Mouse (Mus musculus): ENCODE measurements around the gene Stat2. TPM values are rescaled to one million over a fixed set of nuclear protein-coding genes. Genes with fewer than 3 reads are reported as not detected.
A peak's percentile ranks its signal among the peaks of the same experiment; 100 is the strongest.

Stat2 gene
- polyA plus RNA-seq, 1 experiment from 2014 or later: 12.1 TPM

DNA sequence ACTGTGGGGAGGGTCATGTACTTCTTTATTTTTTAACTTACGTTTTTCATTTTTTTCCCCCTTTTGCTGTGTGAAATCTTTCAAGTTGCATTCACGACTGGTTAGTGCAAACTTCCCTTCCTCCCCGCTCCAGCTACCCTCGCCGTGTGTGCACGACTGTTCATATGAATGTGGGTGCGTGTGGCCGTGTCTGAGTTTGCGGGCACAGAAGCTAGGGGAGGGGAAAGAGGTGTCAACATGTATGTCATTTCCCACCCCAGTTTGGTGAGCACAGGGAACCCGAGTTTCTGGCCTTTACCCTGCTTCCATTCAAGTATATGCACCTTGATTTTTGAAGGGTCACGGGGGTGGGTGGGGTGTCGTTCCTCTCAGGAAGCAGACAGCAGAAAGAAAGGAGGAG lies 39.8 kb upstream of the Stat2 start:
- H3K36me3 ChIP-seq (replicated peaks; ENCODE audit: insufficient read depth, low read length): no peaks in the 10 kb centered on the region
- WGBS (ENCODE audit: insufficient replicate concordance): 51% methylated on average over 12 of the region's 12 CpGs
- H3K4me3 ChIP-seq (ENCODE audit: low read depth, low read length): peak overlapping the region; percentile 70; the same call in 1 of the 2 replicates
- no peak for TF ChIP-seq EP300 (IDR thresholded peaks at IDR 0.05; ENCODE audit: low read depth)
- TF ChIP-seq CTCF (IDR thresholded peaks at IDR 0.05; ENCODE audit: low read depth): no peak
- peak overlapping the region; percentile 93 for H3K27ac ChIP-seq (ENCODE audit: low read depth)
- peak overlapping the region; percentile 83; the same call in 1 of the 2 replicates for H3K9ac ChIP-seq (replicated peaks)
- DNase-seq: no peak
- no peaks in the 10 kb centered on the region for H3K27me3 ChIP-seq (ENCODE audit: insufficient read depth, low read length)
- peaks cover 12% of the 10 kb centered on the region for H3K4me1 ChIP-seq (ENCODE audit: insufficient read depth)
- no peak for ATAC-seq
- no peaks in the 10 kb centered on the region for H3K9me3 ChIP-seq (ENCODE audit: low read length)
- H3K4me2 ChIP-seq (ENCODE audit: low read depth, low read length): peak overlapping the region; percentile 84

- H3K4me1 ChIP-seq (ENCODE audit: insufficient read depth): peaks cover 12% of the 10 kb centered on the region
- DNase-seq (no peak), ATAC-seq (no peak)
- peak overlapping the region; percentile 70 for H3K4me3 ChIP-seq (ENCODE audit: low read depth, low read length)
- H3K27me3 ChIP-seq (ENCODE audit: insufficient read depth, low read length): no peaks in the 10 kb centered on the region
- no peaks in the 10 kb centered on the region for H3K36me3 ChIP-seq (replicated peaks; ENCODE audit: insufficient read depth, low read length)
- H3K27ac ChIP-seq (ENCODE audit: low read depth): peak overlapping the region; percentile 93
- WGBS (ENCODE audit: insufficient replicate concordance): 5% methylated on average over 5 of the region's 5 CpGs
- no peak for TF ChIP-seq EP300 (IDR thresholded peaks at IDR 0.05; ENCODE audit: low read depth)
- TF ChIP-seq CTCF (IDR thresholded peaks at IDR 0.05; ENCODE audit: low read depth): no peak
- no peaks in the 10 kb centered on the region for H3K9me3 ChIP-seq (ENCODE audit: low read length)
- peak overlapping the region; percentile 84 for H3K4me2 ChIP-seq (ENCODE audit: low read depth, low read length)
- peak overlapping the region; percentile 83 for H3K9ac ChIP-seq (replicated peaks)
These were observed 39.2 kb upstream of the Stat2 start for GRCm38 (mm10) chr10:128231146-128231545.

- H3K27me3 ChIP-seq (ENCODE audit: insufficient read depth, low read length): no peaks in the 10 kb centered on the region
- peak within 1 kb of the TSS; percentile 84 for H3K4me2 ChIP-seq (ENCODE audit: low read depth, low read length)
- H3K4me3 ChIP-seq (ENCODE audit: low read depth, low read length): peak within 1 kb of the TSS; percentile 70
- H3K36me3 ChIP-seq (replicated peaks; ENCODE audit: insufficient read depth, low read length): no peaks in the 10 kb centered on the region
- WGBS (ENCODE audit: insufficient replicate concordance): under 1% methylated on average over 51 of the region's 58 CpGs
- no peaks in the 10 kb centered on the region for H3K9me3 ChIP-seq (ENCODE audit: low read length)
- DNase-seq (peak; percentile 92), ATAC-seq (peak; percentile 95)
- peak within 1 kb of the TSS; percentile 83 for H3K9ac ChIP-seq (replicated peaks)
- H3K27ac ChIP-seq (ENCODE audit: low read depth): peak within 1 kb of the TSS; percentile 93
- H3K4me1 ChIP-seq (ENCODE audit: insufficient read depth): peaks cover 12% of the 10 kb centered on the region
- TF ChIP-seq CTCF (IDR thresholded peaks at IDR 0.05; ENCODE audit: low read depth): no peak
- TF ChIP-seq EP300 (IDR thresholded peaks at IDR 0.05; ENCODE audit: low read depth): no peak; the same call in none of the 2 replicates
These were observed 38.5 kb upstream of the Stat2 start, which contains the start of gene Timeless for GRCm38 (mm10) chr10:128231697-128232419. Gene Timeless, plus strand, starts transcription at chr10:128232065.

- Histone ChIP-seq H3K4me2 (ENCODE audit: low read depth, low read length) (peak overlapping the region; percentile 84), H3K36me3 (replicated peaks; ENCODE audit: insufficient read depth, low read length) (no peaks in the 10 kb centered on the region), H3K27ac (ENCODE audit: low read depth) (peak overlapping the region; percentile 93), H3K9ac (replicated peaks) (peak overlapping the region; percentile 83), H3K4me3 (ENCODE audit: low read depth, low read length) (peak overlapping the region; percentile 70), H3K27me3 (ENCODE audit: insufficient read depth, low read length) (no peaks in the 10 kb centered on the region), H3K4me1 (ENCODE audit: insufficient read depth) (peaks cover 12% of the 10 kb centered on the region), H3K9me3 (ENCODE audit: low read length) (no peaks in the 10 kb centered on the region)
- DNase-seq (peak; percentile 52), ATAC-seq (peak; percentile 64)
- under 1% methylated on average over 14 of the region's 14 CpGs for WGBS (ENCODE audit: insufficient replicate concordance)
- TF ChIP-seq CTCF (IDR thresholded peaks at IDR 0.05; ENCODE audit: low read depth): peak; percentile 92
- no peak for TF ChIP-seq EP300 (IDR thresholded peaks at IDR 0.05; ENCODE audit: low read depth)
These were observed 37.9 kb upstream of the Stat2 start for GRCm38 (mm10) chr10:128232420-128232985.

- H3K4me3 ChIP-seq (ENCODE audit: low read depth, low read length): no peak overlapping the region
- peaks cover 15% of the 10 kb centered on the region for H3K36me3 ChIP-seq (replicated peaks; ENCODE audit: insufficient read depth, low read length)
- peaks cover 3% of the 10 kb centered on the region; the same call in 1 of the 2 replicates for H3K4me1 ChIP-seq (ENCODE audit: insufficient read depth)
- TF ChIP-seq CTCF (IDR thresholded peaks at IDR 0.05; ENCODE audit: low read depth) (no peak), EP300 (IDR thresholded peaks at IDR 0.05; ENCODE audit: low read depth) (no peak)
- no peaks in the 10 kb centered on the region for H3K9me3 ChIP-seq (ENCODE audit: low read length)
- WGBS (ENCODE audit: insufficient replicate concordance): 77% methylated on average over 4 of the region's 4 CpGs
- H3K9ac ChIP-seq (replicated peaks): no peak overlapping the region
- ATAC-seq (no peak), DNase-seq (no peak)
- no peaks in the 10 kb centered on the region for H3K27me3 ChIP-seq (ENCODE audit: insufficient read depth, low read length)
- no peak overlapping the region for H3K27ac ChIP-seq (ENCODE audit: low read depth)
- H3K4me2 ChIP-seq (ENCODE audit: low read depth, low read length): no peak overlapping the region
These were observed 34.0 kb upstream of the Stat2 start for GRCm38 (mm10) chr10:128236321-128236720.

DNA sequence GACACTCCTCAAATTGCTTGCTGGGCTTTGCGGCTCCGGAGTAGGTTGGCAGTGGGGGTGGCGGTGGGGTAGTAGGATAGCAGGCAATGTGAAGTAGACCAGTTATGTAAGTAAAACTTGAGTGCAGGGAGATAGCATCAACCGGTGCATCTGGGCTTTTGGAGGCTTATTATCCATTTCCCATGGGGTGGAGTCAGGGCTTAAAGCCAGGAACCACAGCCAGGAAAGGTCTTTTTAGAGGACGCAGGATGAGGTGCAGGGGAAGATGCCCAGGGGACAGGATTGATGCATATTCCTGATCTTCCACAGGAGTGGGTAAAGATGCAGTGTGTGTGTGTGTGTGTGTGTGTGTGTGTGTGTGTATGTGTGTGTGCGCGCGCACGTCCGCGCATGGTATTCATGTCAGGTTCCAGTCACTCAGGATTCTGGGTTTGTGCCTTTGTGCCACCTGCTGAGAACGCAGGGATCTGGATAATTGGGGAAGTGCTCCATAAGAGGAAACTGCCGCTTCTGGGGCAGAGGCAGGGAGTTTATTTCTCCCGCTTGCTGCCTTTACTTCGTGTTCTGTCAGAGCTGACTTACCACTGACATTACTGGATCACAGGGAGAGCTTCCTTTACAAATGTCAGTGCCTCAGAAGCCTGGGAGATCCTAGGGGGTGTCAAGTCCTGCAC lies 32.4 kb upstream of the Stat2 start:
- Histone ChIP-seq H3K4me2 (ENCODE audit: low read depth, low read length) (no peak overlapping the region), H3K9me3 (ENCODE audit: low read length) (no peaks in the 10 kb centered on the region), H3K9ac (replicated peaks) (no peak overlapping the region), H3K4me3 (ENCODE audit: low read depth, low read length) (no peak overlapping the region), H3K36me3 (replicated peaks; ENCODE audit: insufficient read depth, low read length) (peaks cover 21% of the 10 kb centered on the region), H3K27me3 (ENCODE audit: insufficient read depth, low read length) (no peaks in the 10 kb centered on the region), H3K4me1 (ENCODE audit: insufficient read depth) (0 out of 2 replicates have a peak, but pooled peaks cover 2% of the 10 kb centered on the region), H3K27ac (ENCODE audit: low read depth) (no peak overlapping the region)
- DNase-seq: no peak
- TF ChIP-seq EP300 (IDR thresholded peaks at IDR 0.05; ENCODE audit: low read depth) (no peak), CTCF (IDR thresholded peaks at IDR 0.05; ENCODE audit: low read depth) (no peak)
- no peak for ATAC-seq
- 78% methylated on average over 15 of the region's 15 CpGs for WGBS (ENCODE audit: insufficient replicate concordance)

All from liver, postnatal 0 days (tissue).